Mouse (Mus musculus): ENCODE results near the gene Gm20388.
A peak's percentile ranks its signal among the peaks of the same experiment; 100 is the strongest.

Gm20388 gene

GRCm38 (mm10) chr8:122049266-122049665, 2138.6 kb downstream of the Gm20388 start:
- DNase-seq = no peak

GRCm38 (mm10) chr8:122049923-122050322, 2139.3 kb downstream of the Gm20388 start:
- no peak for DNase-seq

GRCm38 (mm10) chr8:122050620-122051019, 2140.0 kb downstream of the Gm20388 start:
- no peak for DNase-seq

GRCm38 (mm10) chr8:122055321-122055720, 2144.7 kb downstream of the Gm20388 start:
- peak; percentile 57 for DNase-seq

- DNase-seq = no peak
Observed at GRCm38 (mm10) chr8:122056113-122056512, 2145.5 kb downstream of the Gm20388 start.

GRCm38 (mm10) chr8:122056882-122057281, 2146.2 kb downstream of the Gm20388 start:
- DNase-seq = no peak

GRCm38 (mm10) chr8:122058510-122058909, 2147.9 kb downstream of the Gm20388 start:
- no peak for DNase-seq

- no peak for DNase-seq
Observed at GRCm38 (mm10) chr8:122058951-122059350, 2148.3 kb downstream of the Gm20388 start.

- DNase-seq = no peak
Observed at GRCm38 (mm10) chr8:122062508-122063223, 2152.0 kb downstream of the Gm20388 start.

- DNase-seq = no peak
Observed at GRCm38 (mm10) chr8:122064353-122064752, 2153.7 kb downstream of the Gm20388 start.

- no peak for DNase-seq
Observed at GRCm38 (mm10) chr8:122067783-122068505, 2157.3 kb downstream of the Gm20388 start.

- DNase-seq = no peak
Observed at GRCm38 (mm10) chr8:122068609-122069008, 2158.0 kb downstream of the Gm20388 start.

GRCm38 (mm10) chr8:122069281-122069680, 2158.6 kb downstream of the Gm20388 start:
- no peak for DNase-seq

GRCm38 (mm10) chr8:122071193-122071592, 2160.6 kb downstream of the Gm20388 start:
- DNase-seq = no peak

- no peak for DNase-seq
Observed at GRCm38 (mm10) chr8:122073964-122074363, 2163.3 kb downstream of the Gm20388 start.

- DNase-seq = no peak
Observed at GRCm38 (mm10) chr8:122074442-122074841, 2163.8 kb downstream of the Gm20388 start.

GRCm38 (mm10) chr8:122074977-122075376, 2164.3 kb downstream of the Gm20388 start:
- DNase-seq = no peak

- peak; percentile 25 for DNase-seq
Observed at GRCm38 (mm10) chr8:122076183-122076842, 2165.7 kb downstream of the Gm20388 start.

- no peak for DNase-seq
Observed at GRCm38 (mm10) chr8:122078321-122078720, 2167.7 kb downstream of the Gm20388 start.

- DNase-seq = no peak
Observed at GRCm38 (mm10) chr8:122079093-122079492, 2168.5 kb downstream of the Gm20388 start.

GRCm38 (mm10) chr8:122080347-122080746, 2169.7 kb downstream of the Gm20388 start:
- no peak for DNase-seq

GRCm38 (mm10) chr8:122083401-122083800, 2172.8 kb downstream of the Gm20388 start:
- no peak for DNase-seq

GRCm38 (mm10) chr8:122084145-122084544, 2173.5 kb downstream of the Gm20388 start:
- no peak for DNase-seq
